Mouse (Mus musculus) heart, postnatal 10 days (tissue): ENCODE data around the gene Atp6v0d1. TPM values are rescaled to one million over a fixed set of nuclear protein-coding genes. Genes with fewer than 3 reads are reported as not detected.
A peak's percentile ranks its signal among the peaks of the same experiment; 100 is the strongest.
"Not testable (repeated sequence)": the region's sequence is repeated elsewhere in the genome, so short reads cannot be mapped to it uniquely, and the experiment has no call there.

Source experiments
- DNase-seq, 2 experiments: peaks; one replicate each; pipeline ENCODE4 v3.0.0; 2021
- intact Hi-C: fragments of 180-260 bp; cut with DNase I; formaldehyde crosslinking; loops from one replicate; pipeline ENCODE4 v1.15.1; 2025
- total RNA-seq, 2 experiments: library from RNA; stranded (reverse); gene quantifications; 2 replicates each; pipeline ENCODE4 v1.2.3; 2021

Atp6v0d1 gene
- total RNA-seq, 2 experiments from 2014 or later, result 60.1 to 64.0 TPM

DNA sequence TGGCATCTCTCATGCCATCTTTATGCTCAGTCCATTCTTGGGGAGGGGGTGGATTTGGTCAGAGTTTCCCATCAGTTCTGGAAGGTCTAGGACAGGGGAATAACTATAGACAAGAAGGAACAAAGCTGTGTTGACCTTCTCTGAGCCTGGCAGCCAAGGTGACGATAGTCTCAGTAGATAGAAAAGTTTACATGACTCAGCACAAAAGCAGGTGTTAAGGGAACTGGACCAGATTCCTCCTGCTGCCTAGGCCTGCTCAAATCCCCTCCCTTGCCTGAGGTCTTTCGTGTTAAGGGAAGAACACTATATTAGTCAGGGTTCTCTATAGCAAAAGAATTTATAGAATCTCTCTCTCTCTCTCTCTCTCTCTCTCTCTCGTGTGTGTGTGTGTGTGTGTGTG, 13.9 kb upstream of the Atp6v0d1 start:
- no peak for DNase-seq
- intact Hi-C loops, result no loop called here

DNA sequence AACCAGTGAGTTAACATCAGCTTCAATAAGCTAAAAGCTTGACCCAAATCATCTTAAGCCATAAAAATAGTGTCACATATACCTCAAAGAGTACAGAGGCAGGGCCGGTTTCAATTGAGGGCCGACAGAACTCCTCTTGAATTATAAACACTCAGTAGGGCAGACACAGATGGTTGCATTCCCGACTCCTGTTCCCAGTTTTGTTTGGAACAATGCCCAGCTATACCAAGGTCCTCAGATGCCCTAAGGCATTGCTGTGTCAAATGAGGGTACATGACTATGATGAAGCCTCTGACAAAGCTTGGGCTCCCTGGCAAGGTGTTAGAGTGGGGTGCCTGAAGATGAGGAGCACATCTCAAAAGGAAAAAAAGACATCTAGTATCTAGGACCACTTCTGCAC, 9.7 kb upstream of the Atp6v0d1 start:
- peak in 1 of 2 experiments; percentile 15 for DNase-seq
- intact Hi-C loops, result no loop called here

DNA sequence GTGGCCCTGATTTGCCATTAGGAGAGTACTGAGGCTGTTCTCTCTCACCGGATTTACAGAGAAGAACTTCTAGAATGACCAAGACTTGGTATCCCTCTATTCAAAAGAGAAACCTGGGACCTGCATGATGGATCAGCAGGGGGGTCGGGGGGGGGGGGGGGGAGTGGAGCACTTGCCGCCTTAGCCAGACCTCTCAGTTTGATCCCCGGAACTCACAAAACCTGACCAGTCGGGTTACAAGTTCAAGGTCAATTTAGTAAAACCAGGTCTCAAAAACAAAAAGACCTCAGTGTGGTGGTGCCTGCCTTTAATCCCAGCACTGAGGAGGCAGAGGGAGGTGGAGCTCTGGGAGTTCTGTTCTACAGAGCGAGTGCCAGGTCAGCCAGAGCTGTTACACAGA, 8.9 kb upstream of the Atp6v0d1 start:
- DNase-seq, result no peak
- intact Hi-C loops, result no loop called here

DNA sequence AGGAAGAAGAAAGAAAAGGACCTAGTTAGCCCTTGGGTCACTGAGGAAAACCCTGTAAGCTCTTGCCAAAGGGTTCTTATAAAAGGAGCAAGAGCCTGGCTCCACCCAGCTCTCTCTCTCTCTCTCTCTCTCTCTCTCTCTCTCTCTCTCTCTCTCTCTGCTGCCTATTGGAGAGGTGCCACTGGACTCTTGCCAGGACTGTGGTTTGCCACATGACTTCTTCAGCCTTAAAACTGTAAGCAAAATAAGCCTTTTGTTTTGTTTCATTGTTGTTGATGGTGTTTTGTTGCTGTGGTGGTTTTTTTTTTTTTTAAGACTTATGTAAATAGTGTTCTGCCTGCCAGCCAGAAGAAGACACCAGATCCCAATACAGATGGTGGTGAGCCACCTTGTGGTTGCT, 7.6 kb upstream of the Atp6v0d1 start:
- DNase-seq, result peak; percentile 55 to 65
- intact Hi-C loops, result no loop called here

DNA sequence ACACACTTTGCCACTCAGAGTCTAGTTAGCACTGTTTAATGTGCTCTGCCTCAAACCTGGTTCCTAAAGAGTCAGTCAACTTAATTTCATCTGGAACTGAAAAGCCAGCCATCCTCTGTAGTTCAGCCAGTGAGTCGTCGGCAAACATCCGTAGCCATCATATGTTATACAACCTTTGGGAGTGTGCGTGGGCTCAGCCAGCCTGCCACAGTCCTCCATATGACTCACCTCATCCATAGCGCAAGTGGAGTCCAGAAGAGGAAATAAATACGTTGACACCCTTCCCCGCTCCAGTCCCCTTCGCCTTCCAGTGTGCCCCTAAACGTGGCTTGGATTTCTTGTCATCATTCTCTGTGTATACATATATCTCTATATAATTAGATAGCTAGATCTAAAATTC, 6.0 kb upstream of the Atp6v0d1 start:
- DNase-seq, result no peak
- intact Hi-C loops, result no loop called here

DNA sequence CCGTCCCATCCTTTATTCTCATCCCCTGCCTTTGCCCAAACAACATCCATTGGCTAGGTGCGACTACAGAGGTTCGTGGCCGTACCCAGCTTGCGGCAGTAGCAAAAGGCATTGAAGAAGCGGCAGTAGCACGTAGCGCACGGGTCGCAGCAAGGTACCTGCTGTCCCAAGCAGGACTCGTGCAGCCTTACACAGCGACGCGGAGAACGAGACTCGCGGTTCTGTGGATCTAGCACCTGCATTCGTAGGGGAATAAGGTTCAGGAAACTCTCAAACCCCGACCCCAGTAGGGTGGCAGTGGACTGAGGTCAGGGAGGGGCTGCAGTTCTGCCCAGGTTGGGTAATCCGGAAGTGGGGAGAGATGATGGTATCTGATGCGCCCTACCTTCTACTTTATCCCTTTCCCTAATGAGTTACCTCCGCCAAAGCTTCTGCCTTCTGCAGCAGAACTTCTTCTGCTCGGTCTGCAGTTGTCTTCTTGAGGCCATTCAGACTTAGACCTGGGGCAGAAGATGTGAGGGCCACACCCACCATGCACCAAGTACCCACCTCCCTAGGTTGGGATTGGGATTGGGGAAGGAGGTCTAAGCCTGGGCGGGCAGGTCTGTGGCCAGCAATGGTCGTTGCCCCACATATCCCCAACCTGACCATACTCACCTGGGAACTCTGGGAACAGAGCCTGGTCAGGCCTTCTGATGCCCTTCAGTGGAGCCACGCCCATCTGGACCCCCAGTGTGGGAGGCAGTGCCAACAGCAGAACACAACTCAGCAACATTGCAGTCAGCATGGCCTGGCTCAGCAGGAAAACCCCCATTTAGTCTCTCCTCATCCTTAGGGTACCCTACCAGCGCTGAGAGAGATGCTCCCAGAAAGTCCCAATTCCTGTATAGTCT, 1.1 kb upstream of the Atp6v0d1 start:
- peak; percentile 4 to 12 for DNase-seq

DNA sequence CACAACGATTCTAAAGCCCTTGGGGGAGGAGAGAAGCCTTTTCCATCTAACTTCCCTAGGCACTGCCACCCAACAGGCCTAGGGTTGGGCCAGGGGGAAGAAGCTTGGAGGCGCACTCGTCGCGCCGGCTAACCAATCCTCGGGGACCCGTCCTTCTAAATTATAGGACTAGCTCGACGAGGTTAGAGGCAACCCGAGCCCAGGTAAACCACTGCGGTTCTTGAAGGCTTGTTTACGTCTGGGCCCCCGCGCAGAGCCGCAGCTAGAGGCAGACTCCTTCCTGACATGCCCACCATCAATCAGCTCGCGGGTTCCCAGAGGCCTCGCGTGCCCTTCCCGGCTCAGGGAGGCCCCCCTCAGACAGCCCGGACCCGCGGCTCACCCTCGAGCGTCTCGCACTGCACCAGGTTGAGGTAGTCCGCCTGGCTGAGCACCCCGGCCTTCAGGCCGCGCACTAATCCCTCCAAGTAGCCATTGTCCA, 406 bp downstream of the Atp6v0d1 start:
- intact Hi-C loops, result loop anchor here (5.0 kb wide), 1 partner anchor 122 kb away; the partner anchor contains the start of gene Carmil2
- DNase-seq, result no peak

More for the DNA sequence above, 1.1 kb upstream of the Atp6v0d1 start:
- intact Hi-C loops, result loop anchor here (2.0 to 5.0 kb wide), 2 partner anchors 30 to 120 kb away; partner anchors contain the start of gene Carmil2

DNA sequence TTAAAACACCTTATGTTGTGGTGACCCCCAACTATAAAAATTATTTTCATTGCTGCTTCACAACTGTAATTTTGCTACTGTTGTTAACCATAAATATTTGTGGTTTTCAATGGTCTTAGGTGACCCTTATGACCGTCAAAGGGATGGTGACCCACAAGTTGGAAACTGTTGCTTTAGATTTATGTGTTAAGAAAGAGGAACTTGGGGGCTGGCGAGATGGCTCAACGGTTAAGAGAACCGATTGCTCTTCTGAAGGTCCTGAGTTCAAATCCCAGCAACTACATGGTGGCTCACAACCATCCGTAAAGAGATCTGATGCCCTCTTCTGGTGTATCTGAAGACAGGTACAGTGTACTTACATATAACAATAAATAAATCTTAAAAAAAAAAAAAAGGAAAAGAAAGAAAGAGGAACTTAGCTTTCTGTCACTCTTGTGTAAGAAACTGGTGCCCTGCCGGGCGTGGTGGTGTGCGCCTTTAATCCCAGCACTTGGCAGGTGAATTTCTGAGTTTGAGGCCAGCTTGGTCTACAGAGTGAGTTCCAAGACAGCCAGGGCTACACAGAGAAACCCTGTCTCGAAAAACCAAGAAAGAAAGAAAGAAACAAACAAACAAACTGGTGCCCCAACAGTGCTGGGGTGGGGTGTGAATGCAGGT, 1.1 kb downstream of the Atp6v0d1 start:
- intact Hi-C loops, result loop anchor here (5.0 kb wide), 1 partner anchor 123 kb away; the partner anchor contains the start of gene Carmil2
- not testable (repeated sequence) for DNase-seq

DNA sequence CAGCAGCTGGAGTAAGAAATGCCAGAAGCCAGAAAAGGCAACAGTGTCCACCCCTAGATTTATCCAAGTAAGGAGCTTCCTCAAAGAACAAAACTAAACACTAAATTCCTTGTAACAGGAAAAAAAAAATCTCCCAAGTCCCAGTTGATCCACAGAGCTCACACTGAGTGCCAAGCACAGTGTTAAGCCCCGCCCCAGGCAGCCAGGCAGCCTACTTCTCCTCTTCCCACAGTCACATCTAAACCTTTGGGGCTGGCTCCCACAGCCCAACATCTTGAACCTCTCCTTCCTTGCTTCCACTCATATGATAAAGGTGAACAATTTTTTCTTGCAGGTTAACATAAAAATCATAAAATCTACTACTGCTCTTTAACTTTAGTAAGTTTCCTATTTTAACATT, 2.0 kb downstream of the Atp6v0d1 start:
- DNase-seq, result no peak
- intact Hi-C loops, result no loop called here

DNA sequence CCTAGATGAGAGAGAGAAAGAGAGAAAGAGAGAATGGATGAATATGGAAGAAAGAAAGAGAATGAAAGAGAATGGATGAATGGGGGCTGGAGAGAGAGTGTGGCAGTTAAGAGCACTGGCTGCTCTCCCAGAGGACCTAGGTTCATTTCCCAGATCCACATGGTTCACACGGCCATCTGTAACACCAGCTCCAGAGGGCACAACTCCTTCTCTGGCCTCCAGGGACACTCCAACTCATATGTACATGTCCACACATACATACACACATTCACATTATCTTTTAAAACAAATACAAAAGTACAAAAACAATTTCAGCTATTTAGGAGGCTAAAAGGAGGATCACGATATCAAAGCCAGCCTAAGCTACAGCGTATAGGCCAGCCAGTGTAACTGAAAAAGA, 3.0 kb downstream of the Atp6v0d1 start:
- intact Hi-C loops, result no loop called here
- DNase-seq, result no peak

DNA sequence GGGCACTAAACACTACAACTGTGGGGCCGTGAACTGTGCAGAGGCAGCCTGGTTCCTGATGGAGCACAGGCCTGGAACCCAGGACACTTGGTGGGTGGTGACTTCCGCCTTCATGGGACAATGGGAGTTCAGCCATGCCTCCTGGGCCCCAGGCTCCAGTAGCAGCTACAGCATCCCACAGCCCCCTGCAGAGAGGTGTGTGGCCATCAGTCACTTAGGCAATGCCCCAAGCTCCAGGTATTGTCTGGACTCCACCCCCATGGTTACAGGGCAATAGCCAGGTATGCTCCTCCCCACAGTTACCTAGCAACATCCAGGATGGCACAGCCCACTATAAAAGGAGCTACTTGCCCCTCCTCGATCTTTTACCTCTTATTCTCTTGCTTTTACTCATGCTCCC, 10.6 kb downstream of the Atp6v0d1 start:
- intact Hi-C loops, result no loop called here
- DNase-seq, result no peak

DNA sequence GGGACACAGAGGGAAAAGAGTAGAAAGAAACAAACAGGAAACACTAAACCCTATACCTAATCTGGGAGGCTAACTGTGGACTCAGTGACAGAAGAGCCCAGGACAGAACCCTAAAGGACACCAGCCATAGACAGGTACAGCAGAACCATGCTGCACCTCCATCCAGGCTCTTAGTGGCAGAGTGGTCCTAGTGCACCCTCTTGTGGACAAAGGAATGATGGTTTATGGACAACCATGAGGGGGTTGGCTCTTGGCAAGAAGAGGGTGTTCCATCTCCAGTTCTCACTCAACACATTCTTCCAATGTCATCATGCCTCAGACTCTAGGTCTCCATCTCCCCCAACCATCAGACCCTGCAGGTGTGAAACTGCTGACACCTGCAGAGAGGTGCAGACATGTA, 11.8 kb downstream of the Atp6v0d1 start:
- DNase-seq, result peak; percentile 84 to 89
- intact Hi-C loops, result loop anchor here (1.0 to 5.0 kb wide), 3 partner anchors 38 to 197 kb away; no protein-coding TSS in a partner anchor

DNA sequence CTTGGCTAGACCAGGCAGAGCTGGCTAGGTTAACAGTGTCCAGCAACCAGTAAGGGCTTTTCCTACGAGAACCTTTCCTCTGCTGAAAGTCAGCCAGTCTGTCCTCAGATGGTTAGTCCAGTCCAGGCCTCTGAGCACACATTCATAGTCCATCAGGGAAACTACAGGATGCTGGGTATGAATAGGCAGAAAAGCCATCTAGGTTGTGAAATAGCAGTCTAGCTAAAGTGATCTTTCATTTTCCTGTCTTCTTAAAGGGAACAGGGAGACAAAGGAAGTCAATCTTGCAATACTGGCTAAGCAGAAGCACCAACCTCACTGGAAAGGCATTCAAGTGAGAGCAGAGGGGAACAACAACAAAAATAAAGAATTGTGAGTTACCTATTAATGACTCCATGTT, 13.0 kb downstream of the Atp6v0d1 start:
- intact Hi-C loops, result loop anchor here (2.0 to 5.0 kb wide), 2 partner anchors 22 to 196 kb away; no protein-coding TSS in a partner anchor
- no peak for DNase-seq

DNA sequence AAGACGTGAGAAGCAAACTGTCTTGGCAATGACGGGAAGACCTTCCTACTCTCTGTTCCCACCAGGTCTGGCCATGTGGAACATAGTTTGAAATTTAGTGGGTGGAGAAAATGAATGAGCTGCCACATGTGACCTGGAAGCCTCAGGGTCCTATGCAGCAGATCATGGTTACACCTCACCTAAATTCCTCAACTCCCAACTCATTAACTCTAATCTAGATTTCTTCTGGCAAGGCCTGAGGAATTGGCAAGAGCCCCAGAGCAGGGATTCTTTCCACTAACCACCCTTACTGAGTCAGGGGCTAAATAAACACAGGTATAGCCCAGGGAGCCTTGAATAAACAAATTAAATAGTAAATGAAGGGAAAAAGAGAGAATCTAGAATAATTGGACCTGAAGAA, 13.8 kb downstream of the Atp6v0d1 start:
- DNase-seq, result peak in 1 of 2 experiments; percentile 26
- intact Hi-C loops, result loop anchor here (2.0 to 5.0 kb wide), 2 partner anchors 21 to 195 kb away; no protein-coding TSS in a partner anchor

DNA sequence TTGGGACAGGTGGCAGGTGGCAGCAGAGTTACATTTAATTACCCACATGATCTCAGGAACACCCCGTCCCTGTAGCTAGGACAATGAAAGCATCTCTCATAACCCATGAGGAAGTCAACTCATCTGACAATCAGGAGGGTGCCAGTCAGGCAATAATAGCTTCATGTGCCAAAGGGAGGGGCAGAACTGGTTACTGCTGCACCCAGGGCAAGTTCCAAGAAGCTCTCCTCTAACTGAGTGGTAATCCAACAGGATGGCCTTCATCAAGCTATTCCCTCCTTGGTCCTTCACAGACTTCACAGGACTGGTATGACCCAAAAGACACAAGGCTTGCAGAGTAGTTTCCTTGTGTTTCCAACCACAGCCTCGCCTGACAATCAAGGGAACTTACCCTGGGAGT, 15.8 kb downstream of the Atp6v0d1 start:
- intact Hi-C loops, result loop anchor here (5.0 kb wide), 1 partner anchor 193 kb away; no protein-coding TSS in a partner anchor
- DNase-seq, result no peak

DNA sequence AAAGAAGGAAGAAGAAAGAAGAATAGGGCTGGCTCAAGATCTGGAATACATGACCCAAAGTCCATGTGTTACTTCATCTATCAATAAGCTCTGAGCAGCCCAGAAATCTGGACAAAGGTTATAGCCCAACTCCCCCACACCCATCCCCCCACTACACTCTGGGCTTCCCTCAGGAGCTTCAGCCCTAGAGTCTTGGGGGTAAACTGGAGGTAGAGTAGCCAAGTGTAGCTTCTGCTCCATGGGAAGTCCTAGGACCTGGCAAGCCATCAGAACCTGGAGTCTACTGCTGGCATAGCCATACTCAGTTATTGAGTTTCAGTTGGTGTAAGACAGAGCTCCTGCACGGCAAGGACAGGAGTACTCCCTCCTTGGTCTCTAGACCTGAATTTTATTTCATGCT, 16.3 kb downstream of the Atp6v0d1 start:
- no peak for DNase-seq
- intact Hi-C loops, result no loop called here

DNA sequence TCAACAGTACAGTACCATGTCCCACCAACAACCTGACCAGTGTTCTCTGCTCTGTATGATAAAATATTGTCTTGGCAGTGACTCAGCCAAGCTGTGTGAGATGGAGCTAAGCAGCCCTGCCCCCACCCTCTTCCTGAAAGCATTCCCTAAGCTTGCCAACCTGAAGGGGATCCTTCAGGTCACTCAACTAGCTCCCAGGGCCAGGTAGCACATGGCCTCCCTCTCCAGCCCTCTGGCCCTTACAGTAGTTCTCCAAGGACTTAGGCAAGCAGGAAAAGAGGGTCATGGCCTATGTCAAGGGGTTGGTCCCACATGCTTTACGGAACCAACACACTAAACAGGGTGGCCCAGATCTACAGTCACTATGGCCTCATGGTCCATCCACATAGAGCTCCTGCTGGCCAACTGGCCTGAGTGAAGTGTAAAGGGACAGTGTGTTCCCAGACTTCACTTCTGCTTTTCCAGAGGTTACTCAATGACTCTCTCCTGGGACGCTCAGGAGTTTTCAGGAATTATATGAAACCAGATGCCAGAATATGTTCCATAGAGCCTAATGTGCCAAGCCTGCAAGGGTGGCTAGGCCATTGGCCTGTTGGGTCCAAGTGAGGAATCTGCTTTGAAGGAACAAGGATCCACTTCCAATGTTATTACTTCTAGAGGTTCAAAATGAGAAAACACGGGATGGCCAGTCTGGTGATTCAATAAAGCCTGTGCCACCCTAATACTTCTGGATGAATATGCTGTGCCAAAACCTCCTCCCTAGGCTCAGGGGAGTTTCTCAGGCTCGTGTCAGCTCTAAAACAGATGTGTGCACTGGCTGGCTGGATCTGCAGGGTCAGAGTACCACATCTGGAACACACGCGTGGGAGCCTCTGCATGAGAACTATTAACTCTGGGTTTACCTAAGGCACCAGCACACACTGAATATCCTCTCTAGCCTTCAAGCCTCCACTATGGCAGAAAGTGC, 19.2 kb downstream of the Atp6v0d1 start:
- intact Hi-C loops, result no loop called here
- no peak for DNase-seq

DNA sequence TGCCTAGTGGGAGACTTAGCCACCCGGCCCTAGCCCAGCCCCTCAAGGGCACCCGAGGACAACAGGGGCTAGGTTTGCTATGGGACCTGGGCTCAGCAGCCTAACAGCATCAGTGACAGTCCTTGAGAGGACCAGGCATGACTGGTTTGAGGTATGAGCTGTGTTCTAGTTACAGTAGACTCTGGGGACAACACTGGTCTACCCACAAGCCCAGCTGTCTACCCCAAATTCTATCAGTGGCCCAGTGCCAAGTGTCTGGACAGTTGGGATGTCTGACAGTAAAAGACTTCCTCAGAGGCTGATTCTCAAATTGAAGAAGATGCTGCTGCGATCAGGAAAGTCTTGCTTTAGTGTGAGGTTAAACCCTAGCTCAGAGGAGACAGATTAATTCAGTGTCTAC, 20.6 kb downstream of the Atp6v0d1 start:
- intact Hi-C loops, result no loop called here
- no peak for DNase-seq

DNA sequence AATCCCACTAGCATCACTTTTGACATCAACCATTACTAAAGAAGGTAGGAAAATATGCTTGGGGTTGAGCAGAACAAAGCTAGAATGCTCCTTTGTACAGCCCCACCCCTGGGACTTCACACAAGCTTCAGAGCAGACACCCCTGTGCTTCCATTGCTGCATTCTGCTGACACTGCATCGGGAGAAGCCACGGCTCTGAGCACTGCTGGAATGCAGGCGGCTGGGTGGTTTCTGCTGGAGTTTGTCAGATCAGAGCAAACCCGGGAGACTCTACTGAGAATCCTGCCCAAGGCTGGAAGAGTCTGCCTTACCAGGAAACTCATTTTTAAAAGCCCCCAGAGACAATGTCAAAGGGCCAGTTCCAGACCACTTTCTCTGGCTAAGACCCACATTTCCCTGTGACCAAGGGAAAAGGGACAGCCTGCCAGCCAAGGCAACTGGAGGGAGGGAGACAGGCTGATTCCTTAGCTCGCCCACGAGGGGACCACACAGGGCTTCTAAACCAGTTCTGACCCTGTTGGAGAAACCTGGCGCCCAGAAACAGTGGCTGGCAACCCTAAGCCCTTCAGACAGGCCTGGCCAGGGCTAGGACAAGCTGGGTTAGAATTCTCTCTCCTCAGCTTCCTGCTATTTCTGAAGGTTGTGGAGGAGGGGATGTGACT, 21.2 kb downstream of the Atp6v0d1 start:
- intact Hi-C loops, result no loop called here
- DNase-seq, result peak; percentile 51 to 60

DNA sequence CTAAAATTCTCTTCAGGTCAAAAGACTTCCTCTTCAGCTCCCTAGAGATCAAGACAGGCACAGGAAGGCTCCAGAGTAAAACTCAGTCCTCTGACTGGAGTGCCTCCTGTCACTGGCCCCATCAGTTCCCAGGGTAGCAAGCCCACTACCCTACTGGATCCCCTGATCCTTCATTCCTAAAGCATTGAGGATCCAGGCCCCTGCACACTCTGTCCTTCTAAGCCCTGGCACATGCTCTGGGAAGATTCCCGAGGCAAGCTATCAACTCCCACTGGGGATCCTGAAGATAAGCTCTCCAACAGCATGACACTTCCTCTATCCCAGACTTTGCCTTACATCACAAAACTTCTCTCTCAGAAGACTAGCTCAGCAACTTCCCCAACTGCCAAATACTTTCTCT, 22.1 kb downstream of the Atp6v0d1 start:
- no peak for DNase-seq
- intact Hi-C loops, result no loop called here
